Mouse (Mus musculus) MEL (cell line): Measurements from ENCODE around the gene Gmfg.
A peak's percentile ranks its signal among the peaks of the same experiment; 100 is the strongest.

ENCODE experiments used
- CTCF ChIP-seq, 3 experiments: IDR thresholded peaks in 2 of 3; conservative IDR thresholded peaks in 1 of 3; 2 replicates each; pipeline ENCODE4 v1.5.1; 2011 to 2012; ENCODE audit warnings: low read length in 3 of 3, low read depth in 2 of 3, mild to moderate bottlenecking in 2 of 3, improper control_type of control experiment in 1 of 3, inconsistent platforms in 1 of 3, mixed read lengths in 1 of 3, moderate library complexity in 1 of 3; ENCODE audit not compliant: control insufficient read depth in 1 of 3, insufficient read depth in 1 of 3, poor library complexity in 1 of 3, severe bottlenecking in 1 of 3
- ETS1 ChIP-seq: IDR thresholded peaks from 2 replicates; pipeline ENCODE4 v1.6.1; 2012; ENCODE audit warnings: low read depth, mild to moderate bottlenecking, inconsistent platforms, low read length, improper control_type of control experiment, moderate library complexity
- GABPA ChIP-seq: IDR thresholded peaks from 2 replicates; pipeline ENCODE4 v1.6.1; 2012; ENCODE audit warnings: low read depth, mild to moderate bottlenecking, inconsistent platforms, low read length, improper control_type of control experiment, moderate library complexity
- HCFC1 ChIP-seq: IDR thresholded peaks from 2 replicates; pipeline ENCODE4 v1.6.1; 2012; ENCODE audit warnings: low read depth, mild to moderate bottlenecking, inconsistent platforms, low read length, improper control_type of control experiment, moderate library complexity
- MAZ ChIP-seq: IDR thresholded peaks from 2 replicates; pipeline ENCODE4 v1.6.1; 2012; ENCODE audit warnings: low read depth, mild to moderate bottlenecking, inconsistent platforms, low read length, improper control_type of control experiment
- MEF2A ChIP-seq: IDR thresholded peaks from 2 replicates; pipeline ENCODE4 v1.6.1; 2014; ENCODE audit warnings: low read depth, mild to moderate bottlenecking, inconsistent platforms, low read length, improper control_type of control experiment; ENCODE audit not compliant: poor library complexity, insufficient replicate concordance, severe bottlenecking; ENCODE audit errors: extremely low read depth
- NRF1 ChIP-seq: IDR thresholded peaks from 2 replicates; pipeline ENCODE4 v1.6.1; 2014; ENCODE audit warnings: low read depth, mild to moderate bottlenecking, inconsistent platforms, low read length, improper control_type of control experiment, moderate library complexity; ENCODE audit not compliant: poor library complexity, insufficient read depth, severe bottlenecking
- POLR2A ChIP-seq, 2 experiments: IDR thresholded peaks; 2 replicates each; pipeline ENCODE4 v1.6.1; 2011 to 2012; ENCODE audit warnings: low read length in 2 of 2, mild to moderate bottlenecking in 2 of 2, control low read depth in 1 of 2, improper control_type of control experiment in 1 of 2, low read depth in 1 of 2, moderate library complexity in 1 of 2; ENCODE audit not compliant: control insufficient read depth in 1 of 2, insufficient read depth in 1 of 2, poor library complexity in 1 of 2
- TCF12 ChIP-seq: IDR thresholded peaks from 2 replicates; pipeline ENCODE4 v1.6.1; 2014; ENCODE audit warnings: low read depth, mild to moderate bottlenecking, inconsistent platforms, low read length, improper control_type of control experiment, moderate library complexity

DNA sequence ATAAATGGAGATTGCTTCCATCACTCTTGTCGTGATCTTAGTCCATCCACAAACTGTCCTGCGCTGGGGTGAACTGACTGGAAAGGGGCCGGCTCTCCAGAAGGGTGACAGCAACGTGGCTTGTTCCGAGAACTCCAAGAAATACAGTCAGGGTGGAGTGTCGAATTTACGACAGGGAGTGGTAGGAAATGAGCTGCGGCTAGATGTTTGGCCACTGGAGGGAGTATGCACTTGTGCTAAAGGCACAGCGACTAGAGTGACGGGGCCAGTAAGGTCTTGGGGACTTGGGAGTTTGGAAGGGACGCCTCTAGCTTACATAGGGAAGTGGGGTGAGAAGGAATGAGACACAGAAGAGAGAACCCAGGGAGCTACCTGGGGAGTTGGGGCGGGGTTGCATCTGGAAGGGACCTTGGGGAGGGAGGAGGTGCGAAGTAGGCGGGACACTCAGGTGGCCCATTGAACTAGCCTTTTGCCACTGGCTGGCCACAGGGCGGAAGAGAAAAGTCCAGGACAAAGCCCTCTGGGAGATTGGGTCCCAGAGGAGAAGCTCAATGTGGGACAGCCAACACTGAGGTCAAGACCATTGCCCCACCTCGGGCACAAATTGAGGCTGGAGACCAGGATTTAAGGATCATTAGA is at the start of gene Gmfg:
- 0 out of 2 replicates have a peak, but pooled peaks have one; percentile 7 for TF ChIP-seq MAZ
- peak; percentile 71 to 93 (median 80) for TF ChIP-seq CTCF (IDR thresholded peaks at IDR 0.05 in 2 of 3, conservative IDR thresholded peaks at IDR 0.05 in 1 of 3; ENCODE audit: control insufficient read depth in 1 of 3, insufficient read depth in 1 of 3, low read depth in 2 of 3, low read length in 3 of 3, poor library complexity in 1 of 3, severe bottlenecking in 1 of 3)
- peak; percentile 18; the same call in 1 of the 2 replicates for TF ChIP-seq HCFC1
- peak; percentile 25 to 57; a peak in 2 of 4 replicates for TF ChIP-seq POLR2A (IDR thresholded peaks at IDR 0.05; ENCODE audit: control insufficient read depth in 1 of 2, insufficient read depth in 1 of 2, low read depth in 1 of 2, low read length in 2 of 2, poor library complexity in 1 of 2)
- TF ChIP-seq GABPA, result no peak
- TF ChIP-seq TCF12, result no peak
- TF ChIP-seq NRF1, result no peak
- peak; percentile 43; the same call in 1 of the 2 replicates for TF ChIP-seq ETS1
- no peak for TF ChIP-seq MEF2A
